Mouse (Mus musculus): ENCODE data around the gene Decr2. TPM values are rescaled to one million over a fixed set of nuclear protein-coding genes. Genes with fewer than 3 reads are reported as not detected.

Decr2 gene
- polyA plus RNA-seq, 1 experiment from 2014 or later: 39.4 TPM

DNA sequence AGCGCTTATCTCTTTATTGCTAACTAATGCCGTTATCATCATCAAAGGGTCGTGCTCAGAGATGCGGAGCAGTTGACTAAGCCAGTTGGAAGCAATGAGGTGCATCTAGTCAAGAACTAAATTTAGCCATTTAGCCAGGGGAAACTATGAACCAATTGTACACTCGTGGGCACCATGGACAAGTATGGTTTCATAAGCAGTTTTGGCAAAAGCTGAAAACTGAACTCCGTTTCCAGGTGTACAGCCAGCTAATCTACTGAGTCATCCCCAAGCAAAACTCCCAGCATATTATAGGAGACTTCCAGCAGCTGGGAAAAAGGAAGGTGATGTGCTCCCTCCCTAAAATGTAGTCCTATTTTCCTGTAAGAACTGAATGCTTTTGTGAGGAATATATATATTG, 20.0 kb downstream of the Decr2 start:
- peak overlapping the region; percentile 88; the same call in 1 of the 2 replicates for H3K4me3 ChIP-seq (replicated peaks)
- peak overlapping the region; percentile 97 for H3K4me2 ChIP-seq (replicated peaks)
- H3K9me3 ChIP-seq: no peaks in the 10 kb centered on the region
- no peak for ATAC-seq
- no peaks in the 10 kb centered on the region; the same call in 1 of the 2 replicates for H3K36me3 ChIP-seq
- H3K27me3 ChIP-seq (replicated peaks): peaks cover 4% of the 10 kb centered on the region; the same call in 1 of the 2 replicates
- peak overlapping the region; percentile 77; the same call in 1 of the 2 replicates for H3K9ac ChIP-seq
- WGBS: 25% methylated on average over 6 of the region's 6 CpGs
- peaks cover 24% of the 10 kb centered on the region for H3K4me1 ChIP-seq (replicated peaks)
- no peak overlapping the region for H3K27ac ChIP-seq

DNA sequence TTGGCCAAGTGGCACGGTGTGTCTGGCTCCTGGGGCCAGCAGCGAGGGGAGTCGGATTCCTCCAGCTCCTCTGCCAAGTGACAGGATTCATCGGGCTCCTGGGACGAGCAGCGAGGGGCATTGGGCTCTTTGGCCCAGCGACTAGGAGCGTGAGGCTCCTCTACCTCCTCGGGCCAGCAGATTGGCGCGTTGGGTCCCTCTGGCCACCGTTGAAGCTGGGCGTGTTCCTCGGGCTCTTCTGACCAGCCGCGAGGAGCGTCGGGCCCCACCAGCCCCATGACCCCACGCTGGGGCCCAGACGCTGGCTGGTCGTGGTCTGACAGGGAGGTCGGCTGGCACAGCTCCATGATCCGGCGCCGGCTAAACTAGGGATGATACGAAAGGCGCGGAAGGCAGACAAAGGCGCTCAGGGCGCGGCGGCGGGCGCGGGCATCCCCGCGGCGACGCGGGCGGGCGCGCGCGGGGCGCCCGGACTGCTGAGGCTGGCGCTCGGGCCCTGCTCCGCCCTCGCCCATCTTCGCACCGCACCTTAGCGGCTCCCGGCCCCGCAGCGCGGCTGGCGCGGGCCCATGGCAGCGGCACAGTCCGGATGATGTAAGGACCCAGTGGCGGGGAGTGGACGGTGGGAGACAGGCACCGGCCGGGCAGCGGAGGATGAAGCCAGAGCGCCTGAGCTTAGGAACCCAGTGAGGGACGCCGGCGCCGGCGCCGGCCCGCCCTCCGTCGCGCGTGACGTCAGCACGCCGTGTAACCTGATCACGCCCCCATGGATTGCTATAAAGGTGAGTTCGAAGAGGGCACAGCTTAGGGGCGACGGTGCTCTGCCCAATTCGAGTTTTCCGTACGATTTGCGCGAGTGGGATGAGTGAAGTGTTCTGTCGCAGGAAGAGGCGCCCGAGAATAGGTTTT, 21.1 kb downstream of the Decr2 start, which contains the start of gene Rab11fip3:
Gene Rab11fip3 (minus strand): TSS at position 725 of the 909 bp plus-strand sequence.
- ATAC-seq: peak; percentile 96
- H3K36me3 ChIP-seq: no peaks in the 10 kb centered on the region; the same call in 1 of the 2 replicates
- H3K4me2 ChIP-seq (replicated peaks): peak within 1 kb of the TSS; percentile 97
- H3K4me3 ChIP-seq (replicated peaks): peak within 1 kb of the TSS; percentile 88
- H3K4me1 ChIP-seq (replicated peaks): peaks cover 31% of the 10 kb centered on the region
- peak within 1 kb of the TSS; percentile 56 for H3K27ac ChIP-seq
- H3K9me3 ChIP-seq: no peaks in the 10 kb centered on the region
- under 1% methylated on average over 94 of the region's 94 CpGs for WGBS
- H3K9ac ChIP-seq: peak within 1 kb of the TSS; percentile 77
- H3K27me3 ChIP-seq (replicated peaks): peaks cover 4% of the 10 kb centered on the region; the same call in 1 of the 2 replicates

GRCm38 (mm10) chr17:26068024-26068830, 21.9 kb downstream of the Decr2 start:
- no peak overlapping the region for H3K27ac ChIP-seq
- WGBS: 2% methylated on average over 44 of the region's 44 CpGs
- H3K27me3 ChIP-seq (replicated peaks): peaks cover 4% of the 10 kb centered on the region; the same call in 1 of the 2 replicates
- peak overlapping the region; percentile 97 for H3K4me2 ChIP-seq (replicated peaks)
- peak; percentile 13 for ATAC-seq
- H3K36me3 ChIP-seq: no peaks in the 10 kb centered on the region; the same call in 1 of the 2 replicates
- peaks cover 31% of the 10 kb centered on the region for H3K4me1 ChIP-seq (replicated peaks)
- peak overlapping the region; percentile 88 for H3K4me3 ChIP-seq (replicated peaks)
- peak overlapping the region; percentile 77 for H3K9ac ChIP-seq
- no peaks in the 10 kb centered on the region for H3K9me3 ChIP-seq

DNA sequence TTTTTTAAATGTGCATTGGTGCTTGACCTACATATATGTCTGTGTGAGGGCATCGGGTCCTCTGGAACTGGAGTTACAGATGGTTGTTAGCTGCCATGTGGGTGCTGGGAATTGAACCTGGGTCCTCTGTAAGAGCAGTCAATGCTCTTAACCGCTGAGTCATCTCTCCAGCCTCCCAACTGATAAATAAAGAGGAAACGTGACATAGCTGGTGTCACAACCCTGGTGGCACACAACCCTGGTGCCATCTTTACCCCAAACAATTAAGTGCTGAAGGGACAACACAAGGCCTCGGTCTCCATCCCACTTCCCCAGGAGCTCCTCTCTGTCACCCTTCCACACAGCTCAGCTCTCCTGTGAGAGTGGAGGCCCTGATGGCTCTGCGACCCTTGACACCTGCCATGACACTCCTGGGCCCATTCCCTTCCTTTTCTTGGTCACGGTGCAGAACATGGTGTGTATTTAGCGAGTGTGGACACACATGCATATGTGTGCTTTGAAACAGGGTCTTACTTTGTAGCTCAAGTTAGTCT, 23.6 kb downstream of the Decr2 start:
- Histone ChIP-seq H3K4me3 (replicated peaks) (peak overlapping the region; percentile 9; the same call in 1 of the 2 replicates), H3K27me3 (replicated peaks) (peaks cover 4% of the 10 kb centered on the region; the same call in 1 of the 2 replicates), H3K27ac (no peak overlapping the region), H3K9me3 (no peaks in the 10 kb centered on the region), H3K36me3 (no peaks in the 10 kb centered on the region; the same call in 1 of the 2 replicates), H3K9ac (no peak overlapping the region), H3K4me2 (replicated peaks) (peak overlapping the region; percentile 97), H3K4me1 (replicated peaks) (peaks cover 31% of the 10 kb centered on the region)
- no peak for ATAC-seq
- 91% methylated on average over 7 of the region's 7 CpGs for WGBS

- no peak overlapping the region for H3K4me3 ChIP-seq (replicated peaks)
- H3K9ac ChIP-seq: no peak overlapping the region
- H3K9me3 ChIP-seq: no peaks in the 10 kb centered on the region
- no peak for ATAC-seq
- H3K36me3 ChIP-seq: peaks cover 2% of the 10 kb centered on the region; the same call in 1 of the 2 replicates
- WGBS: 69% methylated on average over 6 of the region's 6 CpGs
- no peak overlapping the region for H3K4me2 ChIP-seq (replicated peaks)
- 0 out of 2 replicates have a peak, but pooled peaks cover 4% of the 10 kb centered on the region for H3K27me3 ChIP-seq (replicated peaks)
- H3K4me1 ChIP-seq (replicated peaks): peaks cover 31% of the 10 kb centered on the region
- no peak overlapping the region for H3K27ac ChIP-seq
Measured at GRCm38 (mm10) chr17:26064916-26065315, 25.2 kb downstream of the Decr2 start.

DNA sequence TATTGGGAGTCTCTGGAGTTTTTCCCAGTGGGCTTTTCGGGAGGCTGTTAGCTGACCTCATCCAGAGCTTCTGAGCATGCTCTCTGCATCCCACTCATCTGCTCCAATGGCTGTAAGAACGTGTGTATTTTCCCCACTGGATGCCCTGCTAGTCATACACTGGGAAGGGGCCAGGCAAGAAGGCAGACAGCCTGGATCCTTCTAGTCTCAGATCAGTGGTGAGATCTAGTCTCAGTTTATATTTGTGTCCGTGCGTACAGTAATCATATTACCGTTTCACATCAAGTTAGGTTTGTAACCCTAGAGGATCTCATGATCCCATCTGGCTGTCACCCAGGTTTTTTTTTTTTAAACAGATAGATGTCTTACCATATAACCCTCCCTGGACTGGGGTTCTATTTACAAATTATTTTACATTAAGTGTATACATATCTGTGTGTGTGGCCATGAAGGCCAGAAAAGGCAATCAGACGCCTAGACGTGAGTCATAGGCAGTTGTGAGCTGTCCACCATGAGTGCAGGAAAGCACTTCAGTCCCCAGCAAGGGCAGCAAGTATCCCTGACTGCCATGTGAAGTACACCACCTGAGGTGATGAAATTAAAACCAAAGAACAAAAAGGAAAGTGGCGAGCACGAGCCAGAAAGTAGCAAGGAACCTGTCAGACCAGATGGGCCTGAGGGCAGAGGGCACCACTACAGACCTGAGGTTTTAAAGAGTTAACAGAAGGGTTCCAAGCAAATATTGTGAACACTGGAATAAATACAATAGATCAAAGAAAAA, 32.2 kb downstream of the Decr2 start:
- 63% methylated on average over 9 of the region's 9 CpGs for WGBS
- Histone ChIP-seq H3K36me3 (0 out of 2 replicates have a peak, but pooled peaks cover 2% of the 10 kb centered on the region), H3K4me2 (replicated peaks) (no peak overlapping the region), H3K27me3 (replicated peaks) (no peaks in the 10 kb centered on the region), H3K27ac (no peak overlapping the region), H3K4me1 (replicated peaks) (no peaks in the 10 kb centered on the region), H3K9me3 (no peaks in the 10 kb centered on the region), H3K4me3 (replicated peaks) (no peak overlapping the region), H3K9ac (no peak overlapping the region)
- no peak for ATAC-seq

DNA sequence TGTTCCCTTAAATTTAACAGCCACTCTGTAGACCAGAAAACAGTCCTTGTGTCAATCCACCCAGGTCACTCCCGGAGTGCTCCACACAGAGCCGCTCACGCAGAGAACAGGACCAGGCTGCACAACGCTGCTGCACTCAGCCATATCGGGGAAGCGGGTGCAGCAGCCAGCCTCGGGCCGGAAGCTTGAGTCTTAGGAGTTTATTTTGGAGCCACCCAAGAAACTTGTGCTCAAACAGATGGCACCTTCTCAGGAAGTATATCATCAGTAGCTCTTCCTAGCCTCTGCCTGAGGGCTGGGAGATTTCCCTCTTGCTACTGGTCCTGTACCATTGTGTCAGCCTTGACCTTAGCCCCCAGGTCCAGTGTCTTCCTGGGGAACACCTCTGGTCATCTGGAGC, 32.9 kb downstream of the Decr2 start:
- no peaks in the 10 kb centered on the region for H3K9me3 ChIP-seq
- H3K4me3 ChIP-seq (replicated peaks): no peak overlapping the region
- no peaks in the 10 kb centered on the region for H3K27me3 ChIP-seq (replicated peaks)
- WGBS: 88% methylated on average over 8 of the region's 8 CpGs
- no peaks in the 10 kb centered on the region for H3K4me1 ChIP-seq (replicated peaks)
- no peak for ATAC-seq
- H3K4me2 ChIP-seq (replicated peaks): no peak overlapping the region
- no peak overlapping the region for H3K9ac ChIP-seq
- H3K36me3 ChIP-seq: 0 out of 2 replicates have a peak, but pooled peaks cover 2% of the 10 kb centered on the region
- H3K27ac ChIP-seq: no peak overlapping the region

DNA sequence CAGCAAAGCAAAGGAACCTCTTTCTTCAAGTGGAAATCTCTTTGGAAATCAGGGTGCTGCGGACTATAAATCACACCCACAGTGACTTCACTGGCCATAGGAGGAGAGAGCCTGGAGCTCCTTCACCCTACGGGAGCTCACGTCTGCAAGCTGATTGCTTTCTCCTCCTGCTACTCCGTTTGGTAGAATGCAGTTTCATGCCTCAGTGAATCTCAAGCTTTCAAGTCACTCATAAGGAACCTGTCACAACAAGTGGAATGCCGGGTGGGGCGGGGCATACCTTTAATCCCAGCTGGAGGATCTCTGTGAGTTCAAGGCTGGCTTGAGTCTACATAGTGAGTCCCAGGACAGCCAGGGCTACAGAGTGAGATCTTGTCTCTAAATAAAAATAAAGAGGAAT, 35.0 kb downstream of the Decr2 start:
- WGBS: 72% methylated on average over 6 of the region's 6 CpGs

GRCm38 (mm10) chr17:26054133-26054845, 35.8 kb downstream of the Decr2 start:
- 61% methylated on average over 17 of the region's 17 CpGs for WGBS
- Histone ChIP-seq H3K36me3 (no peaks in the 10 kb centered on the region), H3K27ac (no peak overlapping the region), H3K9me3 (no peaks in the 10 kb centered on the region), H3K4me1 (replicated peaks) (no peaks in the 10 kb centered on the region), H3K4me3 (replicated peaks) (no peak overlapping the region), H3K27me3 (replicated peaks) (no peaks in the 10 kb centered on the region), H3K4me2 (replicated peaks) (no peak overlapping the region), H3K9ac (no peak overlapping the region)
- no peak for ATAC-seq

More for the DNA sequence above, 35.0 kb downstream of the Decr2 start:
- H3K27ac ChIP-seq: no peak overlapping the region
- no peaks in the 10 kb centered on the region for H3K4me1 ChIP-seq (replicated peaks)
- no peaks in the 10 kb centered on the region for H3K27me3 ChIP-seq (replicated peaks)
- H3K9ac ChIP-seq: no peak overlapping the region
- H3K4me2 ChIP-seq (replicated peaks): no peak overlapping the region
- no peak overlapping the region for H3K4me3 ChIP-seq (replicated peaks)
- H3K36me3 ChIP-seq: 0 out of 2 replicates have a peak, but pooled peaks cover 2% of the 10 kb centered on the region
- ATAC-seq: no peak
- H3K9me3 ChIP-seq: no peaks in the 10 kb centered on the region

GRCm38 (mm10) chr17:26052706-26053105, 37.4 kb downstream of the Decr2 start:
- no peaks in the 10 kb centered on the region for H3K4me1 ChIP-seq (replicated peaks)
- H3K9me3 ChIP-seq: no peaks in the 10 kb centered on the region
- H3K27me3 ChIP-seq (replicated peaks): no peaks in the 10 kb centered on the region
- no peak overlapping the region for H3K27ac ChIP-seq
- no peak overlapping the region for H3K9ac ChIP-seq
- ATAC-seq: no peak
- 75% methylated on average over 4 of the region's 4 CpGs for WGBS
- no peak overlapping the region for H3K4me2 ChIP-seq (replicated peaks)
- no peaks in the 10 kb centered on the region for H3K36me3 ChIP-seq
- no peak overlapping the region for H3K4me3 ChIP-seq (replicated peaks)

- 93% methylated on average over 4 of the region's 4 CpGs for WGBS
- H3K36me3 ChIP-seq: no peaks in the 10 kb centered on the region
- no peaks in the 10 kb centered on the region for H3K9me3 ChIP-seq
- H3K9ac ChIP-seq: no peak overlapping the region
- ATAC-seq: no peak
- H3K27me3 ChIP-seq (replicated peaks): no peaks in the 10 kb centered on the region
- H3K4me2 ChIP-seq (replicated peaks): no peak overlapping the region
- no peaks in the 10 kb centered on the region for H3K4me1 ChIP-seq (replicated peaks)
- no peak overlapping the region for H3K27ac ChIP-seq
- H3K4me3 ChIP-seq (replicated peaks): no peak overlapping the region
Measured at GRCm38 (mm10) chr17:26052074-26052473, 38.1 kb downstream of the Decr2 start.

Measured in intestine, embryonic 15.5 days (tissue).